Mouse (Mus musculus) testis, postnatal 10 days (tissue): ENCODE results near the gene Gfm2.

Experiments
- DNase-seq: peaks from one replicate; pipeline ENCODE4 v3.0.0; 2021; ENCODE audit warnings: low spot score

Gfm2 gene

DNA sequence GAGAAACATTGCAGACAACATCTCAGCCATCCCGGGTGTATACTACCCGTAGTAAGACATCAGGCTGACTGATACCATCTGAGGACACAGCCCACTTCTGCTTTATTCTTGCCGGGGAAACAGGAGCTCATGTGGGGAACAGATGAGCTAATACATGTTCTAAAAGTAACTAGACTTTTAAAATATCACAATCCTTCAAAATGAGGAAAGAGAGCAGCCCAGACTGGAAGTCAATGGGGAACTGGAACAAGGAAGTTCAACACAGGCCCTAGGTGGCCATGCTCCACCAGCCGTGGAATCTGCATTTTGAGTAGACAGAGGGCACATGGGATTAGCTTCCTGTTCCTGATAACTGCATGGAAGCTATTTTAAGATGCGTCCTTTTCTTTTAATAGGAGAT is 50.0 kb downstream of the Gfm2 start:
- no peak for DNase-seq

DNA sequence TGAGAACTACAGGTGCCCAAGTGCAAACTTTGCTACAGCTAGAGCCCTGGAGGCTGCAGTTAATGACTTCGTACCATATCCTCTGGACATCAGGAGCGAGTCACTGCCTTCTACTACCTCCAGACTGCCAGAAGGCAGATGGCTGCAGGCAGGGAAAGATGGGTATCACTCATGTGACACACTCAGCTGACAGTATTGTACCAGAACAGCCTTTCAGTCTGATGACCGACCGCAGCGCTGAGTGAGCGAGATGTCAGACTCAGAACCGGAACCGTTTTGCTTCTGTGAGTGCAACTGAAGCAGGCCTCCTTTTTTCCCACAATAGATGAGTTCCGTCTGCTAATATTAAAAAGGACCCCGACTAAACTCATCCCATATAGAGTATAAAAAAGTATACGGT is 54.9 kb downstream of the Gfm2 start:
- DNase-seq, result no peak

DNA sequence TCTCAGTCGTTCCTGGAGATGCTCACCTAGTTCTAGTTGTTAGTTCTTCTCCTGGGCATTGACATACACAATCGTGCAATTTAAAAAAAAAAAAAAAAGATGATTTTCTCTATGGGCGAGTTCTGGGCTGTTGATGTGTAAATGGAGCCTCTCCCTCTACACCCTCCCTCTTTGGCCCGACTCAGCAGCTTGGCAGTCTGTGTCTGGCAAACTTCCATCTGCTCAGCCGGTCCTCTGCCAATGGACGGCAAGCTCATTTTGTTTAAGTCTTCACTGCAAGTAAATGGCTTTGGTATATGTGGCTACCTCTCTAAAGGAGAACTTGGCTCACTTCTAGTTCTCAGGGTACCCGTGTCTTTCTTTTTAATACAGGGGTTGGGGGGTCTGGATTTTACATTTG is 55.7 kb downstream of the Gfm2 start:
- peak; percentile 51 for DNase-seq

GRCm38 (mm10) chr13:97196186-97196924 is 58.6 kb downstream of the Gfm2 start:
- DNase-seq, result no peak

DNA sequence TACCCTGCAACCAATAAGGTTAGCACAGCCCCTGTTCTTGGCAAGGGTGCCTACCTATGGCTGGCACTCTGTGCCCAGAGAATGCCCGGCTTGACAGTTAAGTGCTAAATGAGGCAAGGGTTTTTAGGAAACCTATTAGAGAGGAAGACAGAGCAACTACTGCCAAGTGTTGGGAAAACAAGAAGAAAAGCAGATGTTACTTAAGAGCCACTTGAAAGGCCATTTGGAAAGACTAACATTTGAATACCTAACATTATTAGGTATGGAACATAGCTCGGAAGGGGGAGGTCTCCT is 59.1 kb downstream of the Gfm2 start:
- DNase-seq, result no peak

DNA sequence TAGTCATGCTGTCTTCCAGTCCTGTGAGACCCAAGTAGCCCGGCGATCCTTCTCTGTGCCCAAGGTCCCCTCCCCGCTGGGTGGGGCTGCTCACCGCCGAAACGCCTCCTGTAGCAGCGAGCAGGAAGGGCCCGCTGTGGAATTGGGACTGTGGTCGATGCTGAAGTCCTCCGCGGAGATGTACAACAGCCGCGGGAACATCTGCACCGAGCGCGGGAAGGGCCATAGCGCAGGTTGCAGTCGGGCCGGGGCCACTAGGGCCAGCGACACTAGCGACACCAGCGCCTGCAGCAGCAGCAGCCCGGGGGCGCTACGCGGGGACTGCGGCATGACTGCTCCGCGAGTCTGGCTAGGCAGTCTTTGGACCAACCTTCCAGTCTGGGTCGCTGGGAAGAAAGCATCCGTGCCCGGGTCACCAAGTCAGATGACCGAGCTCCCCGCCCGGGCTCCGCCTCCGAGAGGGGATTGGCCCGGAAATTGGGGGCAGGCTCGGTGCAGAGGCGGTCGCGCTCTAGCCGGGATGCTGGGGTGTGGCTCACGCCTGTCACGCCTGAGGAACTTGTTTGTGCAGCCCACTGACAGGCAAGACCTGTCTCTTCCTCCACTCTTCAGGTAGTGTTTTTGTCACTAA is 60.3 kb downstream of the Gfm2 start, which contains the start of gene Hexb:
Hexb (minus strand) TSS at position 426 of the 631 bp plus-strand sequence.
- DNase-seq, result peak; percentile 91

- no peak for DNase-seq
These were observed 61.4 kb downstream of the Gfm2 start for GRCm38 (mm10) chr13:97199123-97199522.

DNA sequence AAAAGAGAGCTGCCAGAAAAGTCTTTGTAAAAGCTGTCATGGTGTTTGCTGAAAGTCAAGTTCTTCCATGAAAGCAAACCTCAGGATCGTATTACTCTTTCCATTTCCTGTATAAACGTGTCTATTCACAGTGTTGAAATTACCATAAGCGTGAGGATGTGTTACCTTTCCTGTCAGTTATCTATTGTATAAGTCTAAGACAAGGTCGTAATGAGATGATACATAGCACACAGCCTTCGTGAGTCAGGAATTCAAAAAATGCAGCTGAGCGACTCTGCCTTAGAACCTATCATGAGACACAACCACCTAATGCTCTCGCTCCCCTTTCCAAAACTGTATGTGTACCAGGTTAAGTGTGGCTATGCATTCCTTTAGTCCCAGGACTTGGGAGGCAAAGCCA is 63.3 kb downstream of the Gfm2 start:
- DNase-seq, result no peak

DNA sequence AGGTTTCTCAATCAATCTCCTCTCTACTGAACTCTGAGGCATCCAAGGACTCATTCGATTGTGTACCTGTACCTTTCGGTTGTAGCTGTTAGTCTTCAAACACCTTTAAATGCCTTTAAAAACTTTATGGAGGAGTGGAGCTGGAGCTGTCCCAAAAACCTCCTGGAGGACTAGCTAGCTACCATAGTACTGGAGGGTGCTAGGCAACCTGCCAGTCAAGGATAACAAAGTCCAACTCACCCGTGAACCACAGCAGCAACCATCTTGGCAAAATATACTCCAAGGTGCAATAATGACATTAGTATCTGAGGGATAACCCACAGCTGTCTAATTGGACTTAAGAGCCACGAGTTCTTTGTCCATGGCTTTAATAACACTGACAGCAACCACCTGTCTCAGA is 64.2 kb downstream of the Gfm2 start:
- no peak for DNase-seq

DNA sequence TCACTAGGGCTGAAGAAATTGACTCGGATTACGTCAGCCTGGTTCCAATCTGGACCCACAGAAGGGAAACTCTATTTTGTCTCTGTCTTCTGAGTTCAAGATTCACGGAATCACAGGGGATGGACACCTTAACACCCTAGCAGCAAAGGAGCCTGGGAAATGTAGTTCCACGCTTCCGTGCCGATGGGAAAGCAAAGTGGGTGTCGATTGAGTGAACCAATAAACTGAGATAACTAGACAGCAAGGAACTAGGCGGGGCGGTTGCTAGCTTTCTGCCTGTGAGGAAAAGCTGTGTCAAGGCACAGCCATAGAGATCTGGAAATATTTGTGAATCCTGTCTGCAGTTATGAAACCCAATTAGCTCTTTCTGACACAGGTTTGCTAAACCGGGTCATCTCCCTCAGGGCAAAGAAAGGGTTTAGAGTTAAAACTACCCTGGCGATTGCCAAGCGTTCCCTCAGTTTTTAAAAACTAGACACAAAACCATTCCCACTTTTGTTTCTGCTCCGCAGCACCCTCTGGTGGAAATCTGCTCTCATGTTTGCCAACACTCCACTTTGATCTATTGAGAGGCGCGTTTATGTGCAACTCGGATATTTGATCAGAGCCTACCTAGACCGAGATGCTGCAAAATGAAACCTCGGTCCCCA is 67.4 kb downstream of the Gfm2 start:
- DNase-seq, result peak; percentile 90

GRCm38 (mm10) chr13:97206046-97206445 is 68.3 kb downstream of the Gfm2 start:
- DNase-seq, result no peak

DNA sequence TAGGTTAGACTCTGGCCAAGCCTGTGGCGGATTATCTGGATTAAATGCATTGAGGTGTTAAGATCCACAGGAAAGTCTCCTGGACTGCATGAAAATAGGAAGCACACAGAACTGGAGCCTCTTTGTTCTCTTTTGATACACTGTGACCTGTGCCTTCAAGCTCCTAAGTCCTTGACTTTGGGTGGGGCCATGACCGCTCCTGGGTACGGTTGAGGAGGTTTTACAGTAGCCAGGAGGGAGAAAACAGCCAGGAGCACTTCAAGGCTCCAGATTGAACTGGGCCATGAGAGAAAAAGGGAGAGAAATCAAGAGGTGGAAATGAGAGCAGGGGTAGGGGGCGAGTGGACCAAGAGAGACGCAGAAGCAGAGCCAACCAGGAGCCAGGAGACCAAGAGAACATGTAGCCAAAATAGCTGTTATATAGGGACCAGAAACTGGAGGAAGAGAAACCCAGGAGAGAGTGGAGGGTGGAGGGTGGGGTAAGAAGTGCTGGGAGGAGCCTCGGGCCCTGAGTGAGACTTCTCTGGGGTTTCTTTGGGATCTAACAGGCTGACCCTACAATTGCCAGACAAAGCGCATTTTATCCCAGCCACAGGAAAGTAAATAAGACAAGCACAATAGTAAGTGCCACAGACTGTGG is 69.9 kb downstream of the Gfm2 start:
- DNase-seq, result no peak

GRCm38 (mm10) chr13:97208112-97208478 is 70.4 kb downstream of the Gfm2 start:
- no peak for DNase-seq

- no peak for DNase-seq
These were observed 70.8 kb downstream of the Gfm2 start for GRCm38 (mm10) chr13:97208500-97209010.

DNA sequence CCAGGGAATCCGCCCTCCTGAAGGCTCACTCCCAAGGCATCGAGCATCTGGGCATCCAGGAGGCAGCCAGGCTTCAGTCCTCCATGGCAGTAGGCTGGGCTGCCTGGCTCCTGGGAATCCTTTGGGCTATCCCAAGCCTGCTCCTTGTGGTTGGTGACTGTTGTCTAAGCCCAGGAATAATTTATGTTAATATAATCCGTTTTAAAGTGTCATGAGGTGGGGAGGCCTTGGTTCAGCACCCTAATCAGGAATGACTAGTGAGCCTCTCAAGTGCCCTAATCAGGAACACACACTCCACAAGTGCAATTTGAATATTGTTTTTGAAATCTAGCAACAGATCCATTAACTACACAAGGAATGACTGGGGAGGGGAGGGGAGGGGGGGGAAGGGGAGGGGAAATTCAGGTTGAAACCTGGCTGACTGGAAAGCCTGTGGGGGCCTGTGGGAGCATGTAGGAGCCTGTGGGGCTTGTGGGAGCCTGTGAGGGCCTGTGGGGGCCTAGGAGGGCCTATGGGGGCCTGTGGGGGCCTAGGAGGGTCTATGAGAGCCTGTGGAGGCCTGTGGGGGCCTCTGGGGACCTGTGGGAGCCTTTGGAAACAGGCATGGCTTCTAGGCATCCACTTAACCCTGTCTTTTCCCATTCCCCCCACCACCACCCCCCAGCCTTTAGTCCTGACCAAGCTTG is 77.0 kb downstream of the Gfm2 start:
- DNase-seq, result no peak

DNA sequence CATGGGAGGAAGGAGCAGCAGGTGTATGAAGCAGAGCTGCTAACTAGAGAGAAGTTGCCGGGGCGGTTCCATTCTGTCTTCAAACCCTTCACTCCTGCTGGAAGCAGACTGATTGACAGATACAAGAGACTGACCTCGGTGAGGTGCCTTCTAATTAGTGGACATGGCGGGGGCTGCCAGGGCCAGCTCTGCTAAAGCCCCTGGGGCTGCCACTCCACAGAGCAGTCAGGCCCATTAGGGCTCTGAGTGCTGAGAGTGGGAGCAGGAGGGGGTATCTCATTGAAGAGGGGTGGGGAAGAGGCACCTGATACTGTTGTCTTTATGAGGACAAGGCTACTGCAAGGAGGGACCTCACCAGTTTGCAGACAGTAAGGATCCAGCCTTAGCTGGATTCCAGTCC is 77.8 kb downstream of the Gfm2 start:
- no peak for DNase-seq

DNA sequence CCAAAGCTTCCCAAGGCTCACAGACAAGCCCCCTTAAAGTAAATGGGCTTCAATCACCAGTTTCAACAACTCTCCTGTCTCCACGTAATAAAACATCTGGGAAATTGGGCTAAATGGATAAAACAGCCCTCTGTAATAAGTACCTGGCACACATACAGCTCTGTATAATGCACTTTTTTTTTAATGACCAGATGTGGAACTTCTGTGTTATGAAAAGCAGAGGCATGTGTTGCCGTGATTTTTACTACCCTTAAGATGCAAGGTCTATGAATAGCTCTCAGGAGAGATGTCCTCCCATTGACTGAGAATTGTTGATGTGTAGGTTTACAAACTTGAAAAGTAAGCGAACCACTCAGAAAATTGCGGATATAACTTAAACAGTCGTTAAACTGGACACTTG is 78.5 kb downstream of the Gfm2 start:
- no peak for DNase-seq

DNA sequence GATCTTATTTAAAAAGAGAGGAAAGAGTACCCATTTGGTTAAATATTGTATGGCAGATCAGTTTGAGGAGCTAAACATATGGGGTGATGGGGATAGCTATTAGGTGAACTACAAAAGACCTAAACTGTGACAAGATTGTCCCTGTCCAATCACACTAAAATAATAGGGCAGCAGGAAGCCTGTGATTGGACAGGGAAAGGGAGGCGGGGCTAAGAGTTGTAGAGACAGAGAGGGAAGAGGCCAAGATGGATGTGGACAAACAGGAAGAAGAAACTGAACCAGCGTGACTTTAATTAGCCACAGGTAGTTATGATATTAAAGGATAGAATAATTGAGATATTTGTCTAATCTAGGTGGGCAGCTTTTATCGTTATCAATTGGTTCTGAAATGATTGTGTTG is 82.3 kb downstream of the Gfm2 start:
- DNase-seq, result no peak

DNA sequence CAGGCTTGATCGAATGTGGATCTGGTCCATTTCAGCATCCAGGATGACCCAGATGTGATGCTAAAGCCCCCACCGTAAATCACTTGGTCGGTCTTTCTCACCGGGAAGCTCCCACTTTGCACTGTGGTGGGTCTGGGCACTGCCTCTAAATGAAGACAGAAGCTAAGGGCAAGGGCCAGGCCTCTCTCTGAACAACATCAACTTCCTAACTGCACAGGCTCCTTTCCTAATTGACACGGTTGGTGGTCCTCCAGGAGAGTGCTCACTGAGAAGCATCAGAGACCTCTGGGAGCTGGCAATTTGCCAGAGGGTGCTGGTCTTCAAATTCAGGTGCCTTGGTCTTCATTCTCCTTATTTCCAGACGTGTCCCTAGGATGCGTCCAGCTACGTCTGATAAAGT is 86.1 kb downstream of the Gfm2 start:
- no peak for DNase-seq

GRCm38 (mm10) chr13:97224341-97224982 is 86.7 kb downstream of the Gfm2 start:
- no peak for DNase-seq

GRCm38 (mm10) chr13:97225130-97225529 is 87.4 kb downstream of the Gfm2 start:
- no peak for DNase-seq

DNA sequence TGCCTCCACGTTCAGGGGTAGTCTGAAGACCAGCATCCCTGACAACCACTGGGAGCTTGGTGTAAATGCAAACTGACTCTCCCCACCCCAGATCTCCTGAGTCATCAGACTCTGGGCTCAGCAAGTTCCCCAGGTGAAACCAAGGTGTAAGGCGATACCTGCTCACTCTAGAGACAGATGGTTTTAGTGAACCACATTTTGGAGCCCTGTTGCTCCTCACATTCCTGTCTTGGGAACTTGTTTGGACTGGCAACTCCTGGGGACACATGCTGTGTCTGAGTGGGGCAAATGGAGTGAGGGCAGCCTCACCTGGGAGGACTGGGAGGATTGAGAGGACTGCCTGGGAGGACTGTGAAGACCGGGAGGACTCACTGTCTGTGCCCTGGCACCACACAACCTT is 90.1 kb downstream of the Gfm2 start:
- DNase-seq, result no peak
